Mouse (Mus musculus): ENCODE measurements around the gene Ace3. TPM values are rescaled to one million over a fixed set of nuclear protein-coding genes. Genes with fewer than 3 reads are reported as not detected.

The Ace3 gene
- polyA plus RNA-seq (2012; rRNA removed): not detected in 2 replicates

GRCm38 (mm10) chr11:105994375-105994774 lies at the start of gene Ace3:
Ace3 (plus strand) TSS chr11:105994675.
- DNase-seq: no peak
- H3K27ac ChIP-seq (ENCODE audit: control insufficient read depth, insufficient read depth, low read length): no peak within 1 kb of the TSS
- no peaks in the 10 kb centered on the region for H3K4me1 ChIP-seq (replicated peaks; ENCODE audit: control insufficient read depth, insufficient read depth, low read length)
- no peaks in the 10 kb centered on the region for H3K36me3 ChIP-seq (ENCODE audit: control insufficient read depth, insufficient read depth, low read length)
- no peaks in the 10 kb centered on the region for H3K27me3 ChIP-seq (ENCODE audit: control insufficient read depth, insufficient read depth, low read length)
- no peak within 1 kb of the TSS for H3K4me3 ChIP-seq (ENCODE audit: control insufficient read depth, insufficient read depth, low read length)
- 91% methylated on average over 3 of the region's 3 CpGs for WGBS
- TF ChIP-seq POLR2A (IDR thresholded peaks at IDR 0.05; ENCODE audit: control insufficient read depth, extremely low read depth, insufficient read depth, low read length, poor library complexity) (no peak), CTCF (IDR thresholded peaks at IDR 0.05; ENCODE audit: borderline replicate concordance, control insufficient read depth, extremely low read depth, insufficient read depth, low read length, poor library complexity) (no peak)

GRCm38 (mm10) chr11:105944770-105945672 lies 49.5 kb upstream of the Ace3 start:
- Histone ChIP-seq H3K27me3 (ENCODE audit: control insufficient read depth, insufficient read depth, low read length) (no peaks in the 10 kb centered on the region), H3K36me3 (ENCODE audit: control insufficient read depth, insufficient read depth, low read length) (no peaks in the 10 kb centered on the region), H3K4me3 (ENCODE audit: control insufficient read depth, insufficient read depth, low read length) (no peak overlapping the region), H3K4me1 (replicated peaks; ENCODE audit: control insufficient read depth, insufficient read depth, low read length) (peaks cover 20% of the 10 kb centered on the region), H3K27ac (ENCODE audit: control insufficient read depth, insufficient read depth, low read length) (no peak overlapping the region)
- WGBS: 93% methylated on average over 16 of the region's 16 CpGs
- no peak for DNase-seq
- no peak for TF ChIP-seq CTCF (IDR thresholded peaks at IDR 0.05; ENCODE audit: borderline replicate concordance, control insufficient read depth, extremely low read depth, insufficient read depth, low read length, poor library complexity)
- TF ChIP-seq POLR2A (IDR thresholded peaks at IDR 0.05; ENCODE audit: control insufficient read depth, extremely low read depth, insufficient read depth, low read length, poor library complexity): no peak

- Histone ChIP-seq H3K27ac (ENCODE audit: control insufficient read depth, insufficient read depth, low read length) (no peak overlapping the region), H3K27me3 (ENCODE audit: control insufficient read depth, insufficient read depth, low read length) (no peaks in the 10 kb centered on the region), H3K4me3 (ENCODE audit: control insufficient read depth, insufficient read depth, low read length) (no peak overlapping the region), H3K4me1 (replicated peaks; ENCODE audit: control insufficient read depth, insufficient read depth, low read length) (peaks cover 20% of the 10 kb centered on the region), H3K36me3 (ENCODE audit: control insufficient read depth, insufficient read depth, low read length) (no peaks in the 10 kb centered on the region)
- TF ChIP-seq CTCF (IDR thresholded peaks at IDR 0.05; ENCODE audit: borderline replicate concordance, control insufficient read depth, extremely low read depth, insufficient read depth, low read length, poor library complexity) (no peak), POLR2A (IDR thresholded peaks at IDR 0.05; ENCODE audit: control insufficient read depth, extremely low read depth, insufficient read depth, low read length, poor library complexity) (no peak)
- 10% methylated on average over 11 of the region's 11 CpGs for WGBS
- DNase-seq: no peak
Measured at GRCm38 (mm10) chr11:105946694-105947154, 47.8 kb upstream of the Ace3 start.

- TF ChIP-seq CTCF (IDR thresholded peaks at IDR 0.05; ENCODE audit: borderline replicate concordance, control insufficient read depth, extremely low read depth, insufficient read depth, low read length, poor library complexity): no peak
- no peak for TF ChIP-seq POLR2A (IDR thresholded peaks at IDR 0.05; ENCODE audit: control insufficient read depth, extremely low read depth, insufficient read depth, low read length, poor library complexity)
- H3K27ac ChIP-seq (ENCODE audit: control insufficient read depth, insufficient read depth, low read length): no peak overlapping the region
- no peaks in the 10 kb centered on the region for H3K36me3 ChIP-seq (ENCODE audit: control insufficient read depth, insufficient read depth, low read length)
- no peak for DNase-seq
- 27% methylated on average over 2 of the region's 2 CpGs for WGBS
- no peak overlapping the region for H3K4me3 ChIP-seq (ENCODE audit: control insufficient read depth, insufficient read depth, low read length)
- H3K4me1 ChIP-seq (replicated peaks; ENCODE audit: control insufficient read depth, insufficient read depth, low read length): peaks cover 20% of the 10 kb centered on the region
- no peaks in the 10 kb centered on the region for H3K27me3 ChIP-seq (ENCODE audit: control insufficient read depth, insufficient read depth, low read length)
Measured at GRCm38 (mm10) chr11:105948255-105948654, 46.2 kb upstream of the Ace3 start.

GRCm38 (mm10) chr11:105950519-105950918 lies 44.0 kb upstream of the Ace3 start:
- DNase-seq: no peak
- WGBS: 91% methylated on average over 4 of the region's 4 CpGs

GRCm38 (mm10) chr11:105951601-105952044 lies 42.9 kb upstream of the Ace3 start:
- TF ChIP-seq POLR2A (IDR thresholded peaks at IDR 0.05; ENCODE audit: control insufficient read depth, extremely low read depth, insufficient read depth, low read length, poor library complexity) (no peak), CTCF (IDR thresholded peaks at IDR 0.05; ENCODE audit: borderline replicate concordance, control insufficient read depth, extremely low read depth, insufficient read depth, low read length, poor library complexity) (no peak)
- Histone ChIP-seq H3K36me3 (ENCODE audit: control insufficient read depth, insufficient read depth, low read length) (no peaks in the 10 kb centered on the region), H3K4me3 (ENCODE audit: control insufficient read depth, insufficient read depth, low read length) (no peak overlapping the region), H3K27me3 (ENCODE audit: control insufficient read depth, insufficient read depth, low read length) (no peaks in the 10 kb centered on the region), H3K4me1 (replicated peaks; ENCODE audit: control insufficient read depth, insufficient read depth, low read length) (peaks cover 10% of the 10 kb centered on the region), H3K27ac (ENCODE audit: control insufficient read depth, insufficient read depth, low read length) (no peak overlapping the region)
- WGBS: 88% methylated on average over 3 of the region's 3 CpGs
- no peak for DNase-seq

More at GRCm38 (mm10) chr11:105950519-105950918, 44.0 kb upstream of the Ace3 start:
- Histone ChIP-seq H3K27ac (ENCODE audit: control insufficient read depth, insufficient read depth, low read length) (no peak overlapping the region), H3K4me3 (ENCODE audit: control insufficient read depth, insufficient read depth, low read length) (no peak overlapping the region), H3K27me3 (ENCODE audit: control insufficient read depth, insufficient read depth, low read length) (no peaks in the 10 kb centered on the region), H3K4me1 (replicated peaks; ENCODE audit: control insufficient read depth, insufficient read depth, low read length) (peaks cover 15% of the 10 kb centered on the region), H3K36me3 (ENCODE audit: control insufficient read depth, insufficient read depth, low read length) (no peaks in the 10 kb centered on the region)
- no peak for TF ChIP-seq POLR2A (IDR thresholded peaks at IDR 0.05; ENCODE audit: control insufficient read depth, extremely low read depth, insufficient read depth, low read length, poor library complexity)
- TF ChIP-seq CTCF (IDR thresholded peaks at IDR 0.05; ENCODE audit: borderline replicate concordance, control insufficient read depth, extremely low read depth, insufficient read depth, low read length, poor library complexity): no peak
